Mouse (Mus musculus): ENCODE data around the gene Spsb1. TPM values are rescaled to one million over a fixed set of nuclear protein-coding genes. Genes with fewer than 3 reads are reported as not detected.

Gene Spsb1
- polyA plus RNA-seq (2015; fragmentation: Nextera tagmentation; extraction: Ambion mirVana): 14.9 and 15.1 TPM in 2 replicates

GRCm38 (mm10) chr4:149954893-149955439, at the start of gene Spsb1:
TSS of gene Spsb1 (minus strand) at chr4:149955043.
- Histone ChIP-seq H3K9me3 (ENCODE audit: control insufficient read depth, low read length) (no peaks in the 10 kb centered on the region), H3K4me2 (ENCODE audit: low read depth, low read length) (peak within 1 kb of the TSS; percentile 78), H3K9ac (ENCODE audit: low read length) (peak within 1 kb of the TSS; percentile 77), H3K4me3 (ENCODE audit: low read length) (peak within 1 kb of the TSS; percentile 55), H3K27me3 (ENCODE audit: control insufficient read depth, insufficient read depth, low read depth, low read length) (peaks cover 16% of the 10 kb centered on the region), H3K36me3 (ENCODE audit: control insufficient read depth, insufficient read depth, low read length) (no peaks in the 10 kb centered on the region), H3K27ac (ENCODE audit: low read length) (peak within 1 kb of the TSS; percentile 44; the same call in 1 of the 2 replicates), H3K4me1 (replicated peaks; ENCODE audit: control insufficient read depth, insufficient read depth, low read length) (peaks cover 5% of the 10 kb centered on the region)
- WGBS: 1% methylated on average over 32 of the region's 51 CpGs
- peak; percentile 95 for ATAC-seq (ENCODE audit: low read depth)

- ATAC-seq (ENCODE audit: low read depth): no peak
- Histone ChIP-seq H3K4me2 (ENCODE audit: low read depth, low read length) (peak overlapping the region; percentile 40), H3K4me1 (replicated peaks; ENCODE audit: control insufficient read depth, insufficient read depth, low read length) (peaks cover 74% of the 10 kb centered on the region), H3K27ac (ENCODE audit: low read length) (peak overlapping the region; percentile 88), H3K4me3 (ENCODE audit: low read length) (no peak overlapping the region), H3K27me3 (ENCODE audit: control insufficient read depth, insufficient read depth, low read depth, low read length) (no peaks in the 10 kb centered on the region), H3K36me3 (ENCODE audit: control insufficient read depth, insufficient read depth, low read length) (no peaks in the 10 kb centered on the region), H3K9me3 (ENCODE audit: control insufficient read depth, low read length) (no peaks in the 10 kb centered on the region), H3K9ac (ENCODE audit: low read length) (no peak overlapping the region)
- WGBS: 48% methylated on average over 4 of the region's 4 CpGs
Measured at GRCm38 (mm10) chr4:150003641-150004040, 48.8 kb upstream of the Spsb1 start.

- Histone ChIP-seq H3K9me3 (ENCODE audit: control insufficient read depth, low read length) (no peaks in the 10 kb centered on the region), H3K36me3 (ENCODE audit: control insufficient read depth, insufficient read depth, low read length) (no peaks in the 10 kb centered on the region), H3K9ac (ENCODE audit: low read length) (peak overlapping the region; percentile 53), H3K27me3 (ENCODE audit: control insufficient read depth, insufficient read depth, low read depth, low read length) (no peaks in the 10 kb centered on the region), H3K27ac (ENCODE audit: low read length) (peak overlapping the region; percentile 88), H3K4me1 (replicated peaks; ENCODE audit: control insufficient read depth, insufficient read depth, low read length) (peaks cover 74% of the 10 kb centered on the region), H3K4me2 (ENCODE audit: low read depth, low read length) (peak overlapping the region; percentile 52), H3K4me3 (ENCODE audit: low read length) (peak overlapping the region; percentile 47)
- WGBS: 7% methylated on average over 7 of the region's 7 CpGs
- peak; percentile 48 for ATAC-seq (ENCODE audit: low read depth)
Measured at GRCm38 (mm10) chr4:150003021-150003580, 48.3 kb upstream of the Spsb1 start.

GRCm38 (mm10) chr4:150002021-150002528, 47.2 kb upstream of the Spsb1 start:
- Histone ChIP-seq H3K27me3 (ENCODE audit: control insufficient read depth, insufficient read depth, low read depth, low read length) (no peaks in the 10 kb centered on the region), H3K27ac (ENCODE audit: low read length) (peak overlapping the region; percentile 88), H3K4me3 (ENCODE audit: low read length) (peak overlapping the region; percentile 47), H3K9ac (ENCODE audit: low read length) (peak overlapping the region; percentile 53), H3K36me3 (ENCODE audit: control insufficient read depth, insufficient read depth, low read length) (no peaks in the 10 kb centered on the region), H3K4me1 (replicated peaks; ENCODE audit: control insufficient read depth, insufficient read depth, low read length) (peaks cover 77% of the 10 kb centered on the region), H3K9me3 (ENCODE audit: control insufficient read depth, low read length) (no peaks in the 10 kb centered on the region), H3K4me2 (ENCODE audit: low read depth, low read length) (peak overlapping the region; percentile 52)
- WGBS: 38% methylated on average over 12 of the region's 12 CpGs
- peak; percentile 6; the same call in 1 of the 2 replicates for ATAC-seq (ENCODE audit: low read depth)

- peak; percentile 16; the same call in 1 of the 2 replicates for ATAC-seq (ENCODE audit: low read depth)
- H3K9ac ChIP-seq (ENCODE audit: low read length): peak overlapping the region; percentile 53
- H3K27me3 ChIP-seq (ENCODE audit: control insufficient read depth, insufficient read depth, low read depth, low read length): no peaks in the 10 kb centered on the region
- peaks cover 77% of the 10 kb centered on the region for H3K4me1 ChIP-seq (replicated peaks; ENCODE audit: control insufficient read depth, insufficient read depth, low read length)
- no peaks in the 10 kb centered on the region for H3K9me3 ChIP-seq (ENCODE audit: control insufficient read depth, low read length)
- no peaks in the 10 kb centered on the region for H3K36me3 ChIP-seq (ENCODE audit: control insufficient read depth, insufficient read depth, low read length)
- peak overlapping the region; percentile 47 for H3K4me3 ChIP-seq (ENCODE audit: low read length)
- H3K4me2 ChIP-seq (ENCODE audit: low read depth, low read length): peak overlapping the region; percentile 52
- 36% methylated on average over 10 of the region's 10 CpGs for WGBS
- peak overlapping the region; percentile 88 for H3K27ac ChIP-seq (ENCODE audit: low read length)
Measured at GRCm38 (mm10) chr4:150001221-150001860, 46.5 kb upstream of the Spsb1 start.

- peaks cover 5% of the 10 kb centered on the region; the same call in 1 of the 2 replicates for H3K36me3 ChIP-seq (ENCODE audit: control insufficient read depth, insufficient read depth, low read length)
- WGBS: 69% methylated on average over 15 of the region's 15 CpGs
- no peaks in the 10 kb centered on the region for H3K27me3 ChIP-seq (ENCODE audit: control insufficient read depth, insufficient read depth, low read depth, low read length)
- H3K4me3 ChIP-seq (ENCODE audit: low read length): peak overlapping the region; percentile 47
- H3K4me2 ChIP-seq (ENCODE audit: low read depth, low read length): peak overlapping the region; percentile 52
- peaks cover 72% of the 10 kb centered on the region for H3K4me1 ChIP-seq (replicated peaks; ENCODE audit: control insufficient read depth, insufficient read depth, low read length)
- no peak overlapping the region for H3K27ac ChIP-seq (ENCODE audit: low read length)
- no peak overlapping the region; the same call in 1 of the 2 replicates for H3K9ac ChIP-seq (ENCODE audit: low read length)
- no peaks in the 10 kb centered on the region for H3K9me3 ChIP-seq (ENCODE audit: control insufficient read depth, low read length)
- ATAC-seq (ENCODE audit: low read depth): no peak
Measured at GRCm38 (mm10) chr4:149999931-150000555, 45.2 kb upstream of the Spsb1 start.

GRCm38 (mm10) chr4:149999510-149999900, 44.7 kb upstream of the Spsb1 start:
- H3K4me2 ChIP-seq (ENCODE audit: low read depth, low read length): no peak overlapping the region
- ATAC-seq (ENCODE audit: low read depth): no peak
- 0 out of 2 replicates have a peak overlapping the region, but pooled peaks have one; percentile 8 for H3K9ac ChIP-seq (ENCODE audit: low read length)
- no peak overlapping the region for H3K4me3 ChIP-seq (ENCODE audit: low read length)
- no peaks in the 10 kb centered on the region for H3K27me3 ChIP-seq (ENCODE audit: control insufficient read depth, insufficient read depth, low read depth, low read length)
- WGBS: 70% methylated on average over 9 of the region's 9 CpGs
- peaks cover 5% of the 10 kb centered on the region; the same call in 1 of the 2 replicates for H3K36me3 ChIP-seq (ENCODE audit: control insufficient read depth, insufficient read depth, low read length)
- H3K9me3 ChIP-seq (ENCODE audit: control insufficient read depth, low read length): no peaks in the 10 kb centered on the region
- H3K27ac ChIP-seq (ENCODE audit: low read length): no peak overlapping the region
- H3K4me1 ChIP-seq (replicated peaks; ENCODE audit: control insufficient read depth, insufficient read depth, low read length): peaks cover 66% of the 10 kb centered on the region

GRCm38 (mm10) chr4:149998786-149999509, 44.1 kb upstream of the Spsb1 start:
- no peaks in the 10 kb centered on the region for H3K9me3 ChIP-seq (ENCODE audit: control insufficient read depth, low read length)
- H3K4me1 ChIP-seq (replicated peaks; ENCODE audit: control insufficient read depth, insufficient read depth, low read length): peaks cover 62% of the 10 kb centered on the region
- H3K4me2 ChIP-seq (ENCODE audit: low read depth, low read length): no peak overlapping the region
- no peak for ATAC-seq (ENCODE audit: low read depth)
- H3K9ac ChIP-seq (ENCODE audit: low read length): 0 out of 2 replicates have a peak overlapping the region, but pooled peaks have one; percentile 8
- 86% methylated on average over 14 of the region's 14 CpGs for WGBS
- no peaks in the 10 kb centered on the region for H3K27me3 ChIP-seq (ENCODE audit: control insufficient read depth, insufficient read depth, low read depth, low read length)
- H3K27ac ChIP-seq (ENCODE audit: low read length): no peak overlapping the region
- peaks cover 5% of the 10 kb centered on the region; the same call in 1 of the 2 replicates for H3K36me3 ChIP-seq (ENCODE audit: control insufficient read depth, insufficient read depth, low read length)
- no peak overlapping the region for H3K4me3 ChIP-seq (ENCODE audit: low read length)

All from lung, embryonic 16.5 days (tissue).